Mouse (Mus musculus): ENCODE measurements around the gene Znrf1.

DNA sequence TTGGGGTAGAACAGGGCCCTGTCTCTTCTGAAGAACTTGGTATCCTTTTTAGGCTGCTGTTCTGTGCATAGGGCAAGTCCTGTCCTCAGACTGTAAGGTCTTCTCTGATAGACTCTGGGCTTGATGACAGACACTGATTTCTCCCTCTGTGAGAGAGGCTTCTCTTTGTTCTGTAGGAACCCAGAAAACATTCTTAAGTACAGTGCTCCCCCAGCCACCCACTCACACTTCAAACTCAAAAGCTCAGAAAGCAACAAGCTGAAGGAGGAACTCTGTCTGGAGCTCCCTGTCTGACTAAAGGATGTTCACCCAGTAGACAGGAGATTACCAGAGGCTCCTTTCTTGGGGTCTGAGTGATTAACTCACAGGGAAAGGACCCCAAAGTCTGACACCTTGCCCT, 40.6 kb downstream of the Znrf1 start:
- TF ChIP-seq ZC3H11A (IDR thresholded peaks at IDR 0.05; ENCODE audit: borderline replicate concordance, low read depth, low read length) (no peak), ZNF384 (IDR thresholded peaks at IDR 0.05; ENCODE audit: low read depth, low read length) (no peak), CHD2 (IDR thresholded peaks at IDR 0.05; ENCODE audit: low read depth, low read length) (no peak), HCFC1 (IDR thresholded peaks at IDR 0.05; ENCODE audit: borderline replicate concordance, insufficient read depth, low read length) (no peak)
